Mouse (Mus musculus) adrenal gland, adult (tissue): ENCODE data around the gene Ubr7.

Experiments
- DNase-seq, 2 experiments: peaks; one replicate each; pipeline ENCODE4 v3.0.0; 2022 to 2023; ENCODE audit warnings: low spot score in 1 of 2; ENCODE audit not compliant: inconsistent age in 2 of 2

The Ubr7 gene

DNA sequence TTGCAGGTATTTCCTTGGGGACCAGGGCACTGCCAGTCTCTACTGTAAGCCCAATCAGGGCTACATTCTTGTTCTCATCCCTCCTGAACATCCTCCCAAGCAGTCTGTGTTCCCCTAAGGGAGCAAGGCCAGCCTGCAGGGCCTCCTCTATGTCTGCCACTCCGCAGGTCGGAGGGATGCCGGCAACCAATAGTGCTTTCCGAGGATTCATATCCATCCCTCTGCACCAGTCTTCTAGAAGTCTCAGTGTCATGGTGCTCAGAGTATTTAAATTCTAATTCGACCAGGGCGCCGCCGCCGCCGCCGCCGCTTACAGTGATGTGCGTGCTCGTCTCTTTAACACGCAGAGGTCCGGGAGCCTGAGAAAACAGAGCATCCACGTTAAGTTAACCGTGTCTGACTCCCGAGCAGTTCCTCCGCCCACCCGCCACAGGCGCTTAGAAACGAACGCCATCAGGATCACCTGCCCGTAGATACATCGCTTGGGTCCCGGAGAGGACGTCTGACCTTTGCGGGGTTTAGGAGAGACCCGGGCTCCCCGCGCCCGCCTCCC is 14.7 kb upstream of the Ubr7 start:
- DNase-seq: no peak

DNA sequence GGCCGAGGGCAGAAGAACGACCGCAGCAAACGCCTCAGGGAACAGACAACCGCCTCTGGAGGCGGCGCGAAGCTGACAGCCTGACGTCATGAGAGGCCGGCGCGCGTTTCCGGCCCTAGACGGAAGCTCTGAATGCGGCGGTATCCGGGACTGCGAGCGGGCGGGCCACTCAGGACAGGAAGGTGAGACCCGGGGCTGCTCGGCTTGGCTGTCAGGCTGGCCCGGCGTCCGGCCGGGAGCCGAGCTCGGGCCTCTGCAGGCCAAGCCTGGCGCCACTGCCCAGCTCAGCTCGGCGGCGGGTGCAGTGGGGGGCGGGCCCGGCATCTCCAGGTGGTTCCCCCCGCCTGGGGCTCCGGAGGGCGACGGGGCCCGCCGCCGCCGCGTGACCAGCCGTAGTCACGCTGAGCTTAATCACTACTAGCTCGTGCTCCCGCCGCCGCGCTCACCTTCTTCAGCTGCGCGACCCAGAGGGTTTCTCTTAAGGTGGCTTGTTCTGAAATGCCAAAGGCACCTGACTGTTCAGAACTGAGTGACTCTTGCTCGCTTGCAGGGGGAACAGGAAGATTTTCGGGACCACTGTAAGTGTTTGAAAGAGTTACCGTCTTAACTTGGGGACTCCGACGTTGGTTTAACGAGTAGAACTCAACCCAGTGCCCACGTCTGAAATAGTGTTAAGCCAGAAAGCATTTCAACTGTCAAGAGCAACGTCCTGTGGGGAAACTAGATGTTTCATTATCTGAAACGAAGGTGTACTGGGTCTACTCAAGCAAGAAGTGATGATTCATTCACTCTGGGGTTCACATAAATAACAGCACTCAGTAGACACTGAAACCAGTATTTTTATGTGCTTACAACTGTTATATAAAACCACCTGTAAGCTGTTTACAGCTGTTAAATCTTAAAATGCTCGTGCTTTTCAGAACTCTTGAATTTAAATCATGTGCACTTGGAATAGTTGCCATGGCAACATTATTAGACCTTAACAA is 13.9 kb upstream of the Ubr7 start, which contains the start of the genes Moap1 and Tmem251:
Gene Moap1, minus strand, starts transcription at position 73 of the 986 bp plus-strand sequence.
Gene Tmem251, plus strand, starts transcription at position 174 of the 986 bp plus-strand sequence.
- DNase-seq: peak; percentile 94 to 97

DNA sequence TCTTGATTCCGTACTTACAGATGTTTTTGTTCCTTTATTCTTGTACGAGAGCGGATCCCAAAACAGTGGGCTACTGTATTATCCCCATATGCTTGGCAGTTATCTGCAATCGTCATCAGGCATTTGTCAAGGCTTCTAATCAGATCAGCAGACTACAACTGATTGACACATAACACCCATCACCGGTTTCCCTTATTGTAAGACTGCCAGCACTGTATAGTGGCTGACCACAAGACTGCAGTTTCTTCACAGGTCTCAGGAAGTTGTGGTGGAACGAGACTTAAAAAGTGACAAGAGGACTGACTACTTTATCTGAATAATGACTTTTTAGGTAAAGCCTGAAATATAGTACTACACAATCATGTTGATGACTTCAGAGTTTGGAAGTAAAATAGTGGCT is 12.9 kb upstream of the Ubr7 start:
- DNase-seq: no peak

DNA sequence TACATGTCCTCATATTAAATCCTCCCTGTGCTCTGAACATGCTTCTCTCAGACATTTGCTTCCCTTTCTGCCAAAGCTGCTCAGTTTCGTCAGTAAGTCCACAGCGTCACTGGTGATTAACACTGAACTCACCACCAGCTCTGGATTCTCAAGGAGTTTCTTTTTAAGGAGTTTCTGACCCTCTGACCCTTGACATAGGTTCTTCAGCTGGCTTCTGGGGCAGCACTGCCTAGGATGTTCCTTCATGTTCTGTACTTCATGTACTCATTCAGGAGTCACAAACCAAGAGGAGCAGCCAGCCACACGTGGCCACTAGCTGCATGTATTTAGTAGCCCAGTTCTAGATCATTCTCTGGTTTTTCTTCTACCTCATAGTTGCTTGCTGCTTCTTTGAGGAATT is 9.5 kb upstream of the Ubr7 start:
- no peak for DNase-seq

DNA sequence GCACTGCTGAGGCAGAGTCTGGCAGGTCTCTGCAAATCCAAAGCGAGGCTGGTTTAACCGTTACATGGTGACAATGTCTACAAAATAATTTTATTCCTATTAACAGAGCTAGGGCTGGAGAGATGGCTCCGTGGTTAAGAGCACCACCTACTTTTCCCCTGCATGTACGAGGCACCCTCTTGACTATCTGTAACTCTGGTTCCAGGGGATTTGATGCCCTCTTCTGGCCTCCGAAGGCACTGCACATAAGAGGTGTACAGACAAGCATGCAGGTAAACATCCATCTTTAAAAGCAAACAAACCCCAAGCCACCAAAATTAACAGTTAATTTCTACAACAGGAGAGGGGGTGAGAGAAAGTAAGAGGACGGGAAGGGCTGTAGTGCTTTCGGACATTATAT is 1.5 kb upstream of the Ubr7 start:
- peak; percentile 34 to 60 for DNase-seq

DNA sequence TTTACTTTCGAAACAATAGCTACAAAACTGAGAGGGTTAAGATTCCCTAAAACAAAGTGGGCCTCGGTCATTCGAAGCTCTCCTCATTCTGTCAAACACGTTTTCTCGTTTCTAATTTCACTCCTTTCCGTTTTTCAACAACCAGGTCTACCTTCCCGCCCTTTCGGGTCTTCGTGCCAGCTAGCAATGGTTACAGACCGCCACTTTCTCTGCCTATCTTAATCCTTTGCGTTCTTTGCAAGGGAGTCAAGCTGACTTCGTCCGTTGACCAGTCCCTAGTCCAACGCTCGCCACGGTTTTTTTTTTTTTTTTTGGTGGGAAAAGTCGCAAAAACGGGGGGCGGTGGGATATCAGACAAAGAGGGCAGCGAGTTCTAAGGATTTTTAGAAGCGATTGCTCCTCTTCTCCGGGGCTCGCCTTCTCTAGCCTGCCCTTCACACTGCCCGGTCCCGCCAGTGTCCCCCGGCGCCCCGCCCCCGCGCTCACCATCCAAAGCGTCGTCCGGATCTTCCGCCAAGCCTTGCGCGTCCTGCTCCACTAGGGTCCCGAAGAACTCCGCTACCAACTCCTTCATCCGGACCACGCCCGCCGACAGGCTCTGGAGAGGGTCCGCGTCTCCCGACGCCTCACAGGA is 595 bp upstream of the Ubr7 start:
- DNase-seq: no peak

DNA sequence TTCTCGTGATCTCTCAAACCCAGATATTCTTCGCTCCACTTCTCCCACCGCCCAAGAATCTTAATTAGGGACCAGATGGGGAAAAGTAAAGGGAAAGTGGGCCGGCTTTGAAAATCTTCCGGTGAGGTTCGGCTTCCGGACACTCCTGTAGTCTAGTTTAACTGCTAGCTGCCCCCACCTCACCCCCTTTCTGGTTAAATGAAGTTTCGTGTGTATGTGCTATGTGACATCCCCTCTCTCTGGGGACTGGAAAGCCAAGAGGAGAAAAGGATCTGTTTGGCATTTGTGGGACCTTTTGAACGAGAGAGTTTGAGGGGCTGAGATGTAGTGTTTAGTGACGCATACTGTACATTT is 613 bp downstream of the Ubr7 start, which contains the start of gene Gm20604:
Gene Gm20604, minus strand, starts transcription at position 270 of the 354 bp plus-strand sequence.
- DNase-seq: no peak

DNA sequence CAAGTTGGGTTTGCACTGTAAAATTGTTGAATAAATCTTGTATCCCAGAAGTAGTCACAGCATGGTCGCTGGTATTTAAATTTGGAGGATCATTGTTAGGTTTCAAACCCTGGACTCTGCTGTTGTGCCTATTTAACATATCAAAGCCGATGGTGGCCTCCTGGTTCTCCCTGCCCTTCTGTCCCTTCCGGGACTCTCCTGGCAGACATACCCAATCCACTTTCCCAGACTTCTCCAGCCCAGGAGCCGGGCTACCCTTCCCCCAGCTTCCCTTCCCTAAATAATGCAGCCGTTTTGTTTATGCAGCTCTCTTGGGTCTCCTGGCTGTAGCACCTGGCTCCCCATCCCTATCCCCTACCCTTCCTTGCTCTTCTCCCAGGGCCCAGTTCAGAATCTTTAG is 1.2 kb downstream of the Ubr7 start:
- DNase-seq: peak; percentile 32 to 68

DNA sequence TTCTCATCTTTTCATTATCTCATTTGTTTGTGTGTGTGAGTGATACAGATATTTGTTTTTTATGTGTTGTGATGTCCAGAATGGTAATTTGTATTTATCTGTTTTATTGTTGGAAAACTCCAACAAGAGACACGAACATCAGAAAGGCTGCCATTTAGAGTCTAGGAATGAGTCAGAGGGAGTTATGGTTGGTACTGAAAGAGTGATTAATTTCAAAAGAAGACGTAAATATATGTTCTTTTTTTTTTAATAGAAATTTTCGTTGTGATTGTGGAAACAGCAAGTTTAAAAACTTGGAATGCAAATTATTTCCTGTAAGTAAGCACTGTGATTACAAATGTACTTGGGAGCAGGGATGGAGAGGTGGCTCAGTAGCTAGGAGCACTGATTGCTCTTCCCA is 3.9 kb downstream of the Ubr7 start:
- no peak for DNase-seq

DNA sequence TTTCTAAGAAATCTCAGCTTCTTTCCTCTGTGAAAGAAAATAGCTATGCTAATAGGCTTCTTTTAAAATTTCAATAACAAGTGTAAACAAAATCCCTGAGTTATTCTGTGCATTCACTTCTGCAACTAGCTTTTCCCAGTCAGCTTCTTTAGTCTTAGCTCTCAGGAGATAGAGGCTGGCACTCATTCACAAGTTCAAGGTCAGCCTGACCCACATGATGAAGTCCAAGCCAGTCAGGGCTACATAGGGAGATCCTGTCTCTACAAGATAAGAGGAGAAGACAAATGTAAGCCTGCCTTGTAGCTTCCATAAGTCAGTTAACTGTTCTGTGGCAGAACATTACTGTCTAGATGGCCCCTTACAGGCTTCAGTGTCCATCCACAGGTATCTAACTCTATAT is 5.9 kb downstream of the Ubr7 start:
- peak; percentile 69 to 85 for DNase-seq

DNA sequence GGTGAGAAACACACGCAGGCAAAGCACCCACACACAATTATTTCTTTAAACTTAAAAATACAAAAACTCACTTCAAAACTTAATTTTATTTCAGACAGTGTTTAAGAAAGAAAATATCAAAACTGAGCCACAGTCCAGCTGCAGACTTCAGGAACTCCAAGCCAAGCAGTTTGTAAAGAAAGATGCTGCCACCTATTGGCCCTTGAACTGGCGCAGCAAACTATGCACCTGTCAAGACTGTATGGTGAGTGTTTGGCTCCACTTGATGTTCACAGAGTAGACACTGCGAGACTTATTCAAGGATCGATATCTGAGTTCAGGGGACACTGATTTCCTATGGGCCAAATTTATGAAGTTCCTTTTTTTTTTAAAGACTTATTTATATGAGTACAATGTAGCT is 11.2 kb downstream of the Ubr7 start:
- peak in 1 of 2 experiments; percentile 46 for DNase-seq

DNA sequence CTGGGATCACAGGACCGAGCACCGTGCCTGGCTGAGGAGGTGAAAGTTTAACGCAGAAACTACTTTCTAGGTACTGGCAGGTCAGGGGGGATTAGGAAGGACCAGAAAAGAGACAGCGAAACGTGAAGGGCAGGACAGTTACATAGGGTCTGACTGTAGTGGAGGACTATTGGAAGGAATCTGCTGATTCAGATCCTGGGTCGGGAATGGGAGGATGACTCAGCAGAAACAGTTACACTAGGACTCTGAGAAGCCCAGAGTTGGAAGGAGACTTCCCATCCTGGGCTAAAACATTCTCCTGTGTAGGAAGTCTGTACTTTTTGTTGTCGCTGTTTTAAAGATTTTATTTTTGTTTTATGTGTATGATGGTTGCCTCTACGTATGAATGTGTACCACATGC is 13.8 kb downstream of the Ubr7 start:
- DNase-seq: no peak

DNA sequence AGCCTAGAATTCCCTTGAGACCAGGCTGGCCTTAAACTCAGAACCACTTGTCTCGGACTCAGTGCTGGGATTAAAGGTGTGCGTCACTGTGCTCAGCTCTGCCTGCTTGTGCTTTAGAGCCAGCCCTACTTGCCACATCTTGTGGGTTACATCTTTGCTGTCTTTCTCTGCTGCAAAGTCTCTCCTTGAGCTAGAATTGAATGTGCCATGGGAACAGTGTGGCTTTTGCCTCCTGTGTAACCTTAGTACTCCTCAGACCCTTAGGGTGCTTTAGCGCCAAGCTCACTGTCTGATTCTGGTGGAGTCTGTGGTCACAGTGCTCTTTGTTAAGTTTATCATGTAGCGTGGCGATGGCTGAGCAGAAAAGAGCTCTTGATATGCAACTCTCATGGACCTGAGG is 14.9 kb downstream of the Ubr7 start:
- DNase-seq: no peak

DNA sequence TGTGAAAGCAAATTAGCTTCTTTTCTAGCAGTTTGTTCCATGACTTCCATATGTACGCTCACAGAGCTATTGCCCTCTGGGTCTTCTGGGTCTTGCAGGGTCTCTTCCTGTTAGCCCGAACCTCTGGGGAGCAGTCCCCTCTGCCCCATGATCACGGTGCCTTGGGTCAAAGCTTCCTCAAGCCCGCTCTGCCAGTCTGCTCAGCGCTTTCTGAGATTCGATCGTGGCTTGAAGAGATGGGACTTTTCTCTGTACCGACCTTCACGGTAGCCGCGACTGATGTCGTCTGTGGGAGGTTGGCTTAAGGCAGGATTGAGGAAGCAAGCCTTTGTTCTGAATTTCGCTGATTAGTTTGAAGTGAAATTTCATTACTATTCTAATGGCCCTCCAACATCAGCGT is 18.3 kb downstream of the Ubr7 start:
- no peak for DNase-seq

DNA sequence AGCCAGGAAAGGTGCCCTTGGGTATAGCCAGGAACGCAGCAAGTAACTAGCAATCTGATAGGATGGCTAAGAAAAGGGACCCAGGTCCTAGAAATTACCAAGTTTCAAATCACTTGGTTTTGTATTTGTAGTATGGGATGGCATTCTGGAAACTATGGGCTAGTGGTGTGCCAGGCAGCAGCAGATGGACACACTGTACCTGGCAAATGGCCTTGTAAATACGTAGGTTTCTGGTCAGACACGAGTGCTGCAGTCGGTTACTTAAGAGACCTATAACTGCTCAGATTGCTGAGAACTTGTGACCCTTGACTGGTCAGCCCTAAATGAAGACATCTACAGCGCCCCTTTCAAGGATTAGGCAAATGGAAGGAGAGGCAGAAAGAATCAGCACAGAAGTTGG is 20.4 kb downstream of the Ubr7 start:
- DNase-seq: no peak

DNA sequence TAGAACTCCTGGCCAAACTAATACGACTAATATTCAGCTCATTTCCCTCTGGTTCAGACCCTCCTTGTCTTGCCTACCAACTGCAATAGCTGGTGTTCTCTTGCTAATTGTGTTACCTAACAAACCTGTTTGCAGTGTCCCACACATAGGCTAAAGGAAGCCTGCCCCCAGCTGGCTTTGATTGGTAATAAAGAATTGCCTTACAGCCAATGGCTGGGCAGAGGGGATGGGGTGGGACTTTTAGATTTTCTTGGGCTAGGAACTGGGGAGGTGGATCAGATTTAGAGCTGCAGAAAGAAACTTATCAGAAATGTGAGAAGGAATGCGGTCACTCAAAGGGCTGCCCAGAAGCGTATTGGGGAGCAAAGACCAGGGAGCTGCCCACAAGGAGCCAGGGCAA is 21.7 kb downstream of the Ubr7 start:
- no peak for DNase-seq

DNA sequence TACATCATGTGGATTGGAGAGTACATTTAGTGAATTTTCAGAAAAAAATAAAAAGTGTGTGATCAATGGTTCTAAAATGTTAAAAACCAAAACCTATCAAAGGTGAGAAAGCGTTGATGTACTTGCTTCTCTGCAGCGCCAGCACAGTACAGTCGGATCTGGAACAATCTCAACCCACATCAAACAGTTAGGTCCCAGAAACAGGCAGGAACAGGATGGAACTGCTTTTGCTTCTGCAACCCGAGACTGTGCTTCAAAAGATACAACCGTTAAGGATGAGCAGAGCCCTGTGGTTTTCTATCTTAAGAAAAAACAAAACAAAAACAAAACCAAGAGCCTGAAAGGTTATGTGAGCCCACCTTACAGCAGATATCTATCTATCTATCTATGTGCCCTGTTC is 25.1 kb downstream of the Ubr7 start:
- DNase-seq: no peak

DNA sequence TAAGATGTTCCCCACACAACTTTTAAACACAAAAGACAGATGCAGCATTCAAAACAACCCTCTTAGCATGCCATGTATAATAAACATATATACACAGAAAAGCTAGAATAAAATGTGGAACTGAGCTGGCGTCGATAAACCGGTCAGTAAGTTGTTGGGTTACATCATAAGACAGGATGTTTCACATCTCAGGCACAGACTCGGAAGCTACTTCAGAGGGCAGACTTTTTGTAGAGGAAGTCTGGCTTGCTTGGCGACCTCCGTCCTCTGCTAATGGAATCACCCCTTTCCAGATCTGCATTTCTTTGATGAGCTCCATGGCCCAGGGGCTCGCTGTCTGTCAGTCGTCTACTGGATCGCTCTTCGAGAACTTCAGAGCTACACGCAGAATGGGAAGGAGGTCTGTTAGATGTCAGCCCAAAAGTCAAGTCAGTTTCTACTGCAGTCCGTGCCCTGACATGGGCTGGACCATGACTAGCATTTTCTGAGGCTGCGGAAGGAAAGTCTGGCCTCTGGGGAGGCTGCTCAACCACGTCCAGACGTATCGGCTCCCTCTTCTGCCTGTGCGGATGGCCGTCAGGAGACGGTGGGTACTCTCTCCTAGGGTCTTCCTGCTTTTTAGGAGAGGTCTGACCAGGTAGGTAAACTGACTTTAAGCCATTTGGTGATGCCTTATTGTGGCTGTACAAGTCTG is 27.3 kb downstream of the Ubr7 start:
- no peak for DNase-seq

DNA sequence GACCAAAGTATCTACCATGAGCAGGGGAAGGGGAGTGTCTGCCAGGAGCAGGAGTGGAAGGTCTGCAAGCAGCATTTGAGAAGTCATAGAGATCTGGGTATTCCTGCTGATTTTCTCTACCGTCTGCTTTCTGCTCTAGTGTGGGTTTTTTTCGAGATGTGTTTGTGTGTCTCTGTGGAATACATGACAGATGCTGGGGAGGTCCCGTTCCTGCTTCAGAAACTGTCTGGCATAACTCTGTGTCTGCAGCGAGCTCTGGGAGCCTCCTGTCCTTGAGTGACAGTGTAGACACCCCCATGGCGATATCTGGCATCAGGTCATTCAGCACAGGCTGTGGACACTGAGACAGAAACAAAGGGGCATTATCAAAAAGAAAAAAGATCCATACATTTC is 27.8 kb downstream of the Ubr7 start:
- no peak for DNase-seq

DNA sequence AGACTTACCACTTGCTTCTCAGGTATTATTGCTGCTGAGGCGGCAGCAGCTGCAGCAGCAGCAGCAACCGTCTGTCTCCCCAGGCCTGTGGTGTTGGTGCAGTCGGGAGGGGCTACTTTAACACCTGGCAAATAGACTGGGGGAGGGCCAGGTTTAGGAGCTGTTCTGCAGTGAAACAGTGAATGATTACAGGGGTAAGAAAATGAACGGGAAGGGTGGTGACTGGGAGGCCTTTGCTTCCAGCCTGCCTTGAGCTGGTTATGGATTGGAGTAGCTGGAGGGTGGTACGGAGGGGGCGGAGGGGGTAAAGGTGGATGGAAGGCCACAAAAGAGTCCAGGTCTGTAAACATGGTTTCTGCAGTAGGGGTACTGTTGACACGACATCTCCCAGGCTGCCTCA is 30.2 kb downstream of the Ubr7 start:
- no peak for DNase-seq

DNA sequence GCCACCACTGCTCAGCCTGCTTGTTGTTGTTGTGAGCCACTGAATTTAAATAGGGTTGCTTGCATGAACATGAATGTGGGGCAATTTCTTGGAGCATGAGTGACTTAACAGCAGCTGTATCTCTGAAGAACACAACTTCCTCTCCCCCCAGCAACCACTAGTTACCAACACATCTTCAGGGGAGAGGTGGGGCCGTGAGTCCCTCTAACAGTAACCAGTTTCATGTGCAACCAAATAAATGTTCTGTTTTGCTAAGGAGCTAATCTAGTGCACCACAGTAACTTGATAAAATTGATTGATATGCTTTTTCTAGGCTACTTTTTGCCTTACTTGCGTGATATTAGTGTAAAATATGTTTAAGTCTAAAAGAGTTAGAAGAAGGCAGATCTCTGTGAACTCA is 41.8 kb downstream of the Ubr7 start:
- no peak for DNase-seq
